Mouse (Mus musculus): Measurements from ENCODE around the gene Tlr7.
"Not testable (repeated sequence)": the region's sequence is repeated elsewhere in the genome, so short reads cannot be mapped to it uniquely, and the experiment has no call there.

Tlr7 gene

DNA sequence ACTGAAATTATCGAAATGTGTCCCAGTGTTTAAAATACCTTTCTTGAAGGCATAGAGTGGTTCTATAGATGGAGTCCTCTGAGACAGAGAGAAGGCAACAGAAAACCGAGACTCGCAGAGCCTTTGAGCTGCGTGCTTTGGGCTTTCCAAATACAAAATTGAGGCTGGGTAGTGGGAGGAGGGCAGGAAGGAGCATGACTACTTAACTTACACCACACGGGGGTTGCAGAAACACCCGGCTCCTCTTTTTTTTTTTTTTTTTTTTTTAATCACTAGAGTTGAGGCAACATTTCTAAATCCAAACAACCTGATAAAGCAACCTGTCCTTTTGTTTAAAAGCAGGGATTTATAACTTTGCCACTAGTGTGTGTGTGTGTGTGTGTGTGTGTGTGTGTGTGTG lies at the start of gene Tlr7:
Gene Tlr7 (minus strand): TSS at position 160 of the 400 bp plus-strand sequence.
- no peak for DNase-seq (ENCODE audit: low spot score)

DNA sequence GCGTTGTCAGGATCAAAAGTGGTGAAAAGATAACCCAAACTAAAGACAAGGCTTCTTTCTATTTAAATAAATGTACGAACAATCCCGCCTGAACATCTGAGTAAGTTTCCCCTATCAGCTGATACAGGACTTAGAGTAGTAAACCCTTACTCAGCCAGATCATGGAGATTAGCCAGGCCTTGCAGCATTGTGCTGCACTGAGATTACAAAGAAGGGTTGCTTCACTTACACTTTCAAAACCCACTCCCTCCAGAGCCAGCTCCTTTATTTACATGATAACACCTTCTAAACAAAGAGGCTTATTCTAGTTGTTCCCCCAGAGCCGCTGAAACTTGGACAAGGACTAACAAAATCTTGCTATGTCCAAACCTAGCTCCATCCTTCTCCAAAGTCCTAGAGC lies 49.7 kb upstream of the Tlr7 start:
- DNase-seq (ENCODE audit: low spot score) = no peak

DNA sequence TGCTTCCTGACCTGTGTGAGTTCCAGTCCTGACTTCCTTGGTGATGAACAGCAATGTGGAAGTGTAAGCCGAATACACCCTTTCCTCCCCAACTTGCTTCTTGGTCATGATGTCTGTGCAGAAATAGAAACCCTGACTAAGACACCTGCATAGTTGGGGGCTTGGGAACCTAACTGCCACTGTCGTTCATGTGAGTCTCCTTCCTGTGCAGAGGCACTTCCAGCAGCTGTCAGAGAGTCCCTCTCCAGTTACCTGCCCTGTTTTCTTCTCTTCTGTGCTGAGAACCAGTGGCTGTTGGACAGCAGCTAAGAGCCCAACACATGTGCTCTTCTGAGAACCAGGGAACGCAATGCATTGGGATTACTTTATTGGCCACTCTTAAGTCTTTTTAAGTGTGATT lies 30.9 kb upstream of the Tlr7 start:
- not testable (repeated sequence) for DNase-seq (ENCODE audit: low spot score)

- DNase-seq (ENCODE audit: low spot score) = no peak
Measured at GRCm38 (mm10) chrX:167359704-167360103, 29.3 kb upstream of the Tlr7 start.

DNA sequence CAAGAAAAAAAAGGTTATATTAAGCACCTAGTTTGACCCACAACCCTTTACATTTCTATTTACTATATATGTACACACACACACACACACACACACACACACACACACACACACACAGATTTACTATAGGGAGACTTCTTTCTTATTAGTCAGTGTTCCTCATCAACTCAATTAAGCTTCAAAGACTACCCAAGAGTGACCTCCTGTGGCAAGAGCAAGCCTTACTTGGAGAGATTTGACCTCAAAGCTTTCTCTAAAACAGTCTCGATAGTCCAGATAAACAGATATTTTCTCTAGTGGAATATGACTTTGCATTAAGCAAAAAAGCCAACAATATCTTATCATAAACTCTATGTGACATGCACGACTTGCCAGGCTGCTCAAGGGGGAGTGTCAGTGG lies 27.1 kb upstream of the Tlr7 start:
- DNase-seq (ENCODE audit: low spot score) = peak; percentile 17

- DNase-seq (ENCODE audit: low spot score) = no peak
Measured at GRCm38 (mm10) chrX:167355965-167356364, 25.6 kb upstream of the Tlr7 start.

GRCm38 (mm10) chrX:167353617-167354016 lies 23.3 kb upstream of the Tlr7 start:
- DNase-seq (ENCODE audit: low spot score) = no peak

DNA sequence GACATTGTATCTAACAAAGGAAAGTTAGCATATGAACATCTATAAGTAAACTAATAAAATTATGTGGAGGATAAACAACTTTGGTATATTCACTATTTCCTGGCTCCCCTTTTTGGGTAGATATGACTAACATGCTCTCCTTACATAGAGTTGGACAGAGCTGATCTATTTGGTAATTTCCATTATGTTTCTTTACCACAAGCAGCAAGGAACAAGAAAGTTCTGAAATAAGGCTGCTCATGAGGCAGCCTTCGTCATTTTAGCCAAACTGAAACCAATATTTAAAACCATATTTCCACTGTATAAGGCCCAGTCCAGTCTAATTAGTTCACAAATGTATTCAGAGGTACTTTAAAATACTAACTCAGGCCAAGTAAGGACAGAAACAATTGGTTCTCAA lies 16.1 kb upstream of the Tlr7 start:
- DNase-seq (ENCODE audit: low spot score) = no peak

DNA sequence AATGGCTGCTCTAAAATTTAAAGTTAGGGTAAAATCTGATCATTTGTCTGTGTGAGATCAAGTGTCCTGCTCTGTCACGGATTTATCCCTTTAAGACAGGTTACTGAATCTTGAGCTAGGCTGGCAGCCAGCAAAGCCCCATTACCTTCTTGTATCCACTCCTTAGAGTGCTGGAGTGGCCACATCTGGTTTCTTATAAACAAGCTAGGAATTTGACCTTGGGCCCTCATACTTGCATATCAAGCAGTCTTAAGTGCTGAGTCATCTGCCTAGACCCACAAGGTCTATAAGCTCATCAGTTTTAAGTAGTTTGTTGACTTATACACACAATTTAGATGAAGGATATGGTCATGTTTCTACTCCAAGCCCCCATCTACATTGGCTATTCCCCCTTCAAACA lies 14.0 kb upstream of the Tlr7 start:
- no peak for DNase-seq (ENCODE audit: low spot score)

- no peak for DNase-seq (ENCODE audit: low spot score)
Measured at GRCm38 (mm10) chrX:167341811-167342210, 11.5 kb upstream of the Tlr7 start.

DNA sequence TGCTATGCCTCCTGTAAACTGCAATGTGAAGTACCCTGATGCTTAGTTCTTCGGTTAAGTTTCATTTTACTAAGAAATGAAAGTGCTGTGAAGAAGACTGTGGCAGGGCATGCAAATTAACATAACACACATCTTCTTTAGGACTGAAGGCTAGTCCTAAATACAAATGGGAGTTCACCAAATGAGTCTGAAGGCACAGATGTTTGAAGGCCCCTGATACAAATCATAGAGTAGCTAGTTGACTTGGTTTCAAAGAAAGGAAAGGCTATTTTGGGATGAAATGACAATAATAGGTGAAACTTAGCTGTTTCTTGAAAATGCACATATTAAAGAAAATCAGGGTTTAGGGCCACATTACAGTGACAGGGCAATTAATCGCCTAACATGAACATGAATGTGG lies 9.8 kb upstream of the Tlr7 start:
- no peak for DNase-seq (ENCODE audit: low spot score)

GRCm38 (mm10) chrX:167337990-167338389 lies 7.6 kb upstream of the Tlr7 start:
- DNase-seq (ENCODE audit: low spot score) = no peak

DNA sequence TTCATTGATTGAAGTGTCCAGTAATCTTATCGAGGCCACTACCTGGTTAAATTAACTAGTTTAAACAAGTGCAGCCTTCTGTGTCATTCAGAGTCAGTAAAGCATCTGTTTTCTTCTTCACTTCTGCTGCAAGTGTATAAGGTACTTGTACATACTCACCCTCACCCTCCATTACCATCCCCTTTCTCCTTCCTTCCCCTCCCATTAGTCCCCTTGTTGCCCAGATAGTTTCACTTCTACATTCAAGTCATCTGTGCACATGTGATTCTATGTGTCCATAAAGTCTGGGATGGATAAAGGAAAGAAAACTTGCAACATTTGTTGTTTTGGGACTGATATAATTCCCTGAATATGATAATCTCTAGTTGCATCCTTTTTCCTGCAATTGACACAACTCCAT lies 4.2 kb upstream of the Tlr7 start:
- no peak for DNase-seq (ENCODE audit: low spot score)

DNA sequence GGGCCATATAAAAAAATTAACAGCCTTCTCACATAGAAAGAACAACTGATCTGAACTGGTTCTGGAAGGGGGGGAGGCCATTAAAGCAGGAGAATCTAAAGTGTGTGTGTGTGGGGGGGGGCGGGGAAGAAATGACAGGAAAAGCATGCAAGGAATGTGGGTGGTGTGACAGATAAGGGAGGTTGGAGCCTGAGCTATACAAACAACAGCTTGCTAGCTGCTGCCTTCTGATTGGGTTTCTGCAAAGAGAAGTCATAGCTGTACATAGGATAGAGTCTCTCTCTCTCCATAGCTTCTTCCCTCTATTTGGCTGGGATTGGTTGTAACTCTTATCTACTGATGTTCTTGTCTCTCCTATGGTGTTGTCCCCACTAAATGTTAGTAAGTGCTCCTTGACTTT lies 2.2 kb upstream of the Tlr7 start:
- DNase-seq (ENCODE audit: low spot score) = no peak

DNA sequence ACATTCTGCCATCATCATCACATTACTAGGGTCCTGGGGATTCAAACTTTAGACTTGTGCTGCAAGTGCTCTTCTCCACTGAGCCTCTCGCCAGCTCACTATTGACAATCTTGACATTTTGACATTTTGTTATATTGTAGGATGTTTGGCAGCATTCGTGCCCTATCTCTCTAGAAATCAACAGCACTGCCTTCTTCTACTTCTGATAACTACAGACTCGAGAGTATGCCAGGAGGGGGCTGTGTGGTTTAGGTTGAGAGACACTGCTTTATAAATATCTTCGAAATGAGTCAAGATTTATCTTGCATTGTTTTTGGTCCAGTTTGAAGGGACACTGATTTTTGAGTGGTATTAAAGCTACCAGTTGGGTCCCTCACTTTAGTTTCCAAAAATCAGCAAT lies 635 bp upstream of the Tlr7 start:
- DNase-seq (ENCODE audit: low spot score) = no peak

GRCm38 (mm10) chrX:167329620-167330019 lies 738 bp downstream of the Tlr7 start:
- DNase-seq (ENCODE audit: low spot score) = no peak

DNA sequence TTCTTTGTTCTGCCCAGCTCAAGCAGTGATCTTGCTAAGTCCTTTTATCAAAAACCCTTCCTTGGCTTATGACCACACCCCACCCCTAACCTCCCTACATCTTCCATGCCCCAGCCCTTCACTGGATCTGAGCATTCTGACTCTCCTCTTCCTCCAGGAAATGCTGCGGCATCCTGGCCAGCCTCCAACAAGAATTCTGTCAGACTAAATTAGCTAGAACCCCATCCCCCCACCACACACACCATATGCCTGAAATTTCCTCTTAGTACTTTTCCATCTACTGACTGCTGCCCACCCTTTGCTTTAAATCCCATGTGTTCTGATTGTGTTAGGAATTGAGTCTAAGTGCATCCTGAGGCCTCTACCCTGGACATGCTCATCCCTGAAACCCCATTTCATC lies 1.3 kb downstream of the Tlr7 start:
- DNase-seq (ENCODE audit: low spot score) = no peak

DNA sequence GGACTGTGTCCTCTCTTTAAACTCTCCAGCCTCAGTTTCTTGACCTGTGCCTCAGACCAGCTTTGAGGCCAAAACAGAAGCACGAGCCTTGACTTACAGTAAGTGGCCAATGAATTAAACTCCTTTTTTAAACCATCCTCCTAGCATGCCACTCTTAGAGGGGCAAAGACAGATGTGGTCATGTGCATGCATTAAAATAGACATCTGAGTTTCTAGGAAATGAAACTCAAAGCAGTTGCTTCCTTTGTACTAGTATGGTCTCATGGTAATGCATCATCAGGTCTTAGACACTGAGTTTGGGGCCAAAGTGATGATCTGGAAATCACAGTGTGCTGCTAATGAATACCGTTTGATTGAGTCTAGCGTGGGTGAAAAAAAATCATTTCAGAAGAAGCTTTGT lies 1.8 kb downstream of the Tlr7 start:
- no peak for DNase-seq (ENCODE audit: low spot score)

DNA sequence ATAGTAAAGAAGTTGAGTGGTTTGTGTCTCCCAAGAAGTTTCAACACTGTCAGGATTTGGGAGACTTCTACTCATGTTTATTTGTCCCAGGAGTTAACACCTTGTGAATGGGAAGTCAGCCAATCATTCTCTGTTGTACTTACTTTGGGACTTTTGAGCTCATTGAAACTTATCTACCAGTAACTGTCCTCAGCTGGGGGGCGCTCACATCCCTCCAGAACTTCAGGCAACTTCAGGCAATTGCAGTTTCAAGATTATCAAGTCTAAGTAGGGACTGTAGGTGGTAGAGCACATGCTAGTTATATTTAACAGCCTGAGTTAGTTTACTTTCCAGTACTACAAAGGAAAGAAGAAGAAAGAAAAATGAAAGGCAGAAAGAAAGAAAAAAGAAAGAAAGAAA lies 6.6 kb downstream of the Tlr7 start:
- no peak for DNase-seq (ENCODE audit: low spot score)

- DNase-seq (ENCODE audit: low spot score) = no peak
Measured at GRCm38 (mm10) chrX:167321233-167321806, 9.0 kb downstream of the Tlr7 start.

GRCm38 (mm10) chrX:167318819-167319396 lies 11.4 kb downstream of the Tlr7 start:
- no peak for DNase-seq (ENCODE audit: low spot score)

- no peak for DNase-seq (ENCODE audit: low spot score)
Measured at GRCm38 (mm10) chrX:167315766-167316165, 14.6 kb downstream of the Tlr7 start.

DNA sequence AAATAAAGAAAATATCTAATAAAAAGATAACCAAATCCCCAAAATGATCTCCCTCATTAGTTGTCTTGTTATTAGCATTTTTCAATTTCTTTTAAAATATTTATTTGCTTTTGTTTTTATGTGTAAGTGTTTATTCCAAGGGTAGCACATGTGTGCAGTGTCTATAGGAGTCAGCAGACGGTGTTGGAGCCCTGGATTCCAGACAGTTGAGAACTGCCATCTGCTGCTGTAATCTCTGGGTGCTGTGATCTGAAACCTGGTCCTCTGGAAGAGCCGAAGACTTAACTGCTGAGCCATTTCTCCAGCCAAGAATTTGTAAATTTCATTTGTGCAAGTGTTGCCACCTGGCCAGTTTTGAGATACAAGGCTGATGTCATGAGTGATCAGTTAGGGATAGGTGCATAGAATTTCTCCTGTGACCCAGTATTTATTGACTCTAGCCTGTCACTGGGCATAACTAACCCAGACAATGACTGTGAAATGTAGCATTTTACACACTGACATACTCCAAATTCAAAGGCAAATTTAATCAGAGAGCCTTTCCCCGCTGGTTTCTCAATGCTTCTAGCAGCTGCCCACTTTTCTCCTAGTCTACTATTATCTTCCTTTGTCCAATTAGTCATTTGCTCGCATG lies 15.1 kb downstream of the Tlr7 start:
- no peak for DNase-seq (ENCODE audit: low spot score)

- not testable (repeated sequence) for DNase-seq (ENCODE audit: low spot score)
Measured at GRCm38 (mm10) chrX:167302061-167302460, 28.3 kb downstream of the Tlr7 start.
